Mouse (Mus musculus) MEL (cell line): ENCODE results near the gene Dao. TPM values are rescaled to one million over a fixed set of nuclear protein-coding genes. Genes with fewer than 3 reads are reported as not detected.

ENCODE experiments used
- DNase-seq: peaks from one replicate; pipeline ENCODE4 v3.0.0; 2011; ENCODE audit warnings: low read depth, low spot score
- H3K27ac ChIP-seq: 2 replicates; pipeline ENCODE4 v1.5.1; 2012; ENCODE audit warnings: low read depth, mild to moderate bottlenecking, control low read depth, low read length, moderate library complexity; ENCODE audit not compliant: control insufficient read depth
- H3K27me3 ChIP-seq, 2 experiments: fragments of 150-350 bp in 1 of 2; sonication (generic) in 1 of 2; 2 replicates each; pipeline ENCODE4 v1.6.1; 2012; ENCODE audit warnings: low read length in 2 of 2, mild to moderate bottlenecking in 2 of 2, improper control_type of control experiment in 1 of 2, moderate library complexity in 1 of 2; ENCODE audit not compliant: insufficient read depth in 2 of 2, control insufficient read depth in 1 of 2
- H3K36me3 ChIP-seq, 2 experiments: 2 replicates each; pipeline ENCODE4 v1.6.1; 2012 to 2014; ENCODE audit warnings: low read length in 2 of 2, improper control_type of control experiment in 1 of 2, inconsistent platforms in 1 of 2, mild to moderate bottlenecking in 1 of 2; ENCODE audit not compliant: insufficient read depth in 2 of 2, control insufficient read depth in 1 of 2
- H3K4me1 ChIP-seq, 2 experiments: fragments of 150-350 bp in 1 of 2; sonication (generic) in 1 of 2; 2 replicates each; pipeline ENCODE4 v1.6.1; 2012; ENCODE audit warnings: low read length in 2 of 2, improper control_type of control experiment in 1 of 2, mild to moderate bottlenecking in 1 of 2; ENCODE audit not compliant: insufficient read depth in 2 of 2, control insufficient read depth in 1 of 2
- H3K4me3 ChIP-seq, 2 experiments: fragments of 150-350 bp in 1 of 2; sonication (generic) in 1 of 2; 2 replicates each; pipeline ENCODE4 v1.5.1; 2012; ENCODE audit warnings: low read depth in 2 of 2, low read length in 2 of 2, mild to moderate bottlenecking in 2 of 2, moderate library complexity in 2 of 2, control low read depth in 1 of 2, improper control_type of control experiment in 1 of 2; ENCODE audit not compliant: control insufficient read depth in 1 of 2, insufficient read depth in 1 of 2
- H3K79me2 ChIP-seq: 2 replicates; pipeline ENCODE4 v1.6.1; 2012; ENCODE audit warnings: mild to moderate bottlenecking, low read length, moderate library complexity; ENCODE audit not compliant: control insufficient read depth, poor library complexity, insufficient read depth
- H3K9ac ChIP-seq: 2 replicates; pipeline ENCODE4 v1.6.1; 2012; ENCODE audit warnings: low read depth, mild to moderate bottlenecking, control low read depth, low read length, moderate library complexity; ENCODE audit not compliant: control insufficient read depth, poor library complexity, severe bottlenecking
- H3K9me3 ChIP-seq: fragments of 150-350 bp; sonication (generic); replicated peaks from 2 replicates; pipeline ENCODE4 v1.6.1; 2012; ENCODE audit warnings: mild to moderate bottlenecking, low read length, improper control_type of control experiment, moderate library complexity; ENCODE audit not compliant: insufficient read depth
- CHD2 ChIP-seq: IDR thresholded peaks from 2 replicates; pipeline ENCODE4 v1.6.1; 2011; ENCODE audit warnings: low read length, improper control_type of control experiment
- E2F4 ChIP-seq: IDR thresholded peaks from 2 replicates; pipeline ENCODE4 v1.6.1; 2011; ENCODE audit warnings: low read depth, low read length, improper control_type of control experiment, borderline replicate concordance
- ELF1 ChIP-seq: IDR thresholded peaks from 2 replicates; pipeline ENCODE4 v1.6.1; 2014; ENCODE audit warnings: low read depth, mild to moderate bottlenecking, inconsistent platforms, low read length, improper control_type of control experiment, moderate library complexity
- EP300 ChIP-seq, 2 experiments: IDR thresholded peaks; 2 replicates each; pipeline ENCODE4 v1.6.1; 2011; ENCODE audit warnings: improper control_type of control experiment in 2 of 2, low read length in 2 of 2, low read depth in 1 of 2, mild to moderate bottlenecking in 1 of 2
- ETS1 ChIP-seq: IDR thresholded peaks from 2 replicates; pipeline ENCODE4 v1.6.1; 2012; ENCODE audit warnings: low read depth, mild to moderate bottlenecking, inconsistent platforms, low read length, improper control_type of control experiment, moderate library complexity
- GABPA ChIP-seq: IDR thresholded peaks from 2 replicates; pipeline ENCODE4 v1.6.1; 2012; ENCODE audit warnings: low read depth, mild to moderate bottlenecking, inconsistent platforms, low read length, improper control_type of control experiment, moderate library complexity
- GATA1 ChIP-seq: IDR thresholded peaks from 2 replicates; pipeline ENCODE4 v1.6.1; 2011; ENCODE audit warnings: low read depth, low read length, improper control_type of control experiment
- JUND ChIP-seq: IDR thresholded peaks from 2 replicates; pipeline ENCODE4 v1.6.1; 2011; ENCODE audit warnings: low read depth, mild to moderate bottlenecking, improper control_type of control experiment, low read length
- KAT2A ChIP-seq: conservative IDR thresholded peaks from 2 replicates; pipeline ENCODE4 v1.6.1; 2012; ENCODE audit warnings: low read depth, low read length, improper control_type of control experiment, inconsistent platforms
- MAFK ChIP-seq: IDR thresholded peaks from 2 replicates; pipeline ENCODE4 v1.6.1; 2011; ENCODE audit warnings: low read depth, mild to moderate bottlenecking, low read length, improper control_type of control experiment, borderline replicate concordance
- MAZ ChIP-seq: IDR thresholded peaks from 2 replicates; pipeline ENCODE4 v1.6.1; 2012; ENCODE audit warnings: low read depth, mild to moderate bottlenecking, inconsistent platforms, low read length, improper control_type of control experiment
- MEF2A ChIP-seq: IDR thresholded peaks from 2 replicates; pipeline ENCODE4 v1.6.1; 2014; ENCODE audit warnings: low read depth, mild to moderate bottlenecking, inconsistent platforms, low read length, improper control_type of control experiment; ENCODE audit not compliant: poor library complexity, insufficient replicate concordance, severe bottlenecking; ENCODE audit errors: extremely low read depth
- NRF1 ChIP-seq: IDR thresholded peaks from 2 replicates; pipeline ENCODE4 v1.6.1; 2014; ENCODE audit warnings: low read depth, mild to moderate bottlenecking, inconsistent platforms, low read length, improper control_type of control experiment, moderate library complexity; ENCODE audit not compliant: poor library complexity, insufficient read depth, severe bottlenecking
- RCOR1 ChIP-seq: IDR thresholded peaks from 2 replicates; pipeline ENCODE4 v1.6.1; 2012; ENCODE audit warnings: low read depth, mild to moderate bottlenecking, inconsistent platforms, low read length, improper control_type of control experiment
- SIN3A ChIP-seq: IDR thresholded peaks from 2 replicates; pipeline ENCODE4 v1.6.1; 2012; ENCODE audit warnings: low read length, improper control_type of control experiment, inconsistent platforms
- TCF12 ChIP-seq: IDR thresholded peaks from 2 replicates; pipeline ENCODE4 v1.6.1; 2014; ENCODE audit warnings: low read depth, mild to moderate bottlenecking, inconsistent platforms, low read length, improper control_type of control experiment, moderate library complexity
- UBTF ChIP-seq: IDR thresholded peaks from 2 replicates; pipeline ENCODE4 v1.6.1; 2012; ENCODE audit warnings: low read depth, mild to moderate bottlenecking, inconsistent platforms, low read length, improper control_type of control experiment, moderate library complexity, borderline replicate concordance; ENCODE audit not compliant: insufficient read depth
- USF1 ChIP-seq: IDR thresholded peaks from 2 replicates; pipeline ENCODE4 v1.6.1; 2014; ENCODE audit warnings: low read depth, mild to moderate bottlenecking, inconsistent platforms, low read length, improper control_type of control experiment, moderate library complexity
- USF2 ChIP-seq, 2 experiments: IDR thresholded peaks; 2 replicates each; pipeline ENCODE4 v1.6.1; 2011 to 2012; ENCODE audit warnings: improper control_type of control experiment in 2 of 2, low read length in 2 of 2, borderline replicate concordance in 1 of 2, inconsistent platforms in 1 of 2, low read depth in 1 of 2, mild to moderate bottlenecking in 1 of 2; ENCODE audit not compliant: insufficient read depth in 1 of 2
- ZKSCAN1 ChIP-seq: IDR thresholded peaks from 2 replicates; pipeline ENCODE4 v1.6.1; 2012; ENCODE audit warnings: low read depth, mild to moderate bottlenecking, inconsistent platforms, low read length, improper control_type of control experiment, moderate library complexity
- ZNF384 ChIP-seq: IDR thresholded peaks from 2 replicates; pipeline ENCODE4 v1.6.1; 2012; ENCODE audit warnings: low read depth, mild to moderate bottlenecking, inconsistent platforms, low read length, improper control_type of control experiment
- polyA plus RNA-seq, 2 experiments: library from polyadenylated mRNA; stranded (reverse) in 1 of 2; unstranded in 1 of 2; fragments of >175 nt in 1 of 2; fragments of >200 nt in 1 of 2; gene quantifications; 2 replicates each; pipeline versions ENCODE4 v1.2.1 to v1.2.4; 2012; ENCODE audit warnings: low replicate concordance in 2 of 2, low read depth in 1 of 2; ENCODE audit not compliant: insufficient read length in 2 of 2, insufficient read depth in 1 of 2, missing spikeins in 1 of 2
- total RNA-seq: library from RNA; depleted of rRNA; stranded (reverse); fragments of 300-350 nt; gene quantifications from 2 replicates; pipeline ENCODE4 v1.2.3, GENCODE M21; 2012

Gene Dao
- total and polyA plus RNA-seq, 3 experiments: 0.04 TPM; not detected in 2

DNA sequence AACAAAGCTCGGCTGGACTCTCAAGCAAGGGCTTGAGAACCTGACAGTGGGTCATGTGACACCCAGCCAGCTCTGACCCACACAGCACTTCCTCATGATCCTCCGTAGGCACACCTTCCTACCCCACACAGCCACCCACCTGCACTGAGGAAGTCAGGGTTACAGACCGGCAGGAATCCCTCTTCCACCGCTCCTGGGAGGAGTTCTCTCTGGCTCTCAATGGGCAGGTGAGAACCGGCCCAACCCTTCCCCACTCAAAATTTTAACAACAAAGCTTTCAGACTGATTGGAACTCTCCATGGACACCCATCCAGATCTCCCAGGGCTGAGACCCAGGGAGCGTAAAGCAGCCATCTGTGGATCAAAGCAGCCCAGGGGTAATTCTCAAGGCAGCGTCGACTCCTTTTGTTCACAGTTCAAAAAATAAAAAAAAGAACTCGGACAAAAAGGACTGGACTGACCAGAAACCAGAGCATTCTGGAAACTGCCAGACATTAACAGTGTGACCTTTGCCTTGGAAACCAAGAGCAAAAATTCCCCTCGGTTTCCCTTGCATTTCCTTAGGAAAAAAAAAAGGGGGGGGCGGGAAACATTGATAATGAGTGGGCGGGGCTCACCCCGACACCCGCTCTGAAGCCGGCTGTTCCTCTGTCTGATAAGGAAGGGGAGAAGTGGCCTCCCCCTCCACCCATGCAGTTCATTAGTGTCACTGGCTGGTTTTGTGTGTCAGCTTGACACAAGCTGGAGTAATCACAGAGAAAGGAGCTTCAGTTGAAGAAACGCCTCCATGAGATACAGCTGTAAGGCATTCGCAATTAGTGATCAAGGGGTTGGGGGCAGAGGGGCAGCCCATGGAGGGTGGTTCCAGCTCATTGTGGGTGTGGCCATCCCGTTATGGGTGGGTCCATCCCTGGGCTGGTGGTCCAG, 30.7 kb upstream of the Dao start:
- Histone ChIP-seq H3K9ac (peak overlapping the region; percentile 40), H3K27me3 (no peaks in the 10 kb centered on the region), H3K9me3 (no peaks in the 10 kb centered on the region), H3K79me2 (no peaks in the 10 kb centered on the region), H3K4me1 (peaks cover 5 to 23% of the 10 kb centered on the region in 2 experiments), H3K27ac (peak overlapping the region; percentile 60), H3K36me3 (peaks cover 0 to 13% of the 10 kb centered on the region in 2 experiments; a peak in 2 of 4 replicates), H3K4me3 (peak overlapping the region; percentile 8 to 25; a peak in 3 of 4 replicates)
- DNase-seq: peak; percentile 84
- TF ChIP-seq MAFK (no peak), NRF1 (no peak), MEF2A (no peak), JUND (no peak), KAT2A (no peak), GATA1 (peak; percentile 85), ELF1 (no peak), USF2 (IDR thresholded peaks at IDR 0.05; ENCODE audit: borderline replicate concordance in 1 of 2, insufficient read depth in 1 of 2, low read depth in 1 of 2, low read length in 2 of 2) (peak in 1 of 2 experiments; percentile 36; a peak in 1 of 4 replicates), TCF12 (peak; percentile 26; the same call in 1 of the 2 replicates), ZKSCAN1 (no peak), CHD2 (no peak), E2F4 (no peak), GABPA (no peak), USF1 (peak; percentile 87), EP300 (IDR thresholded peaks at IDR 0.05; ENCODE audit: low read depth in 1 of 2, low read length in 2 of 2) (peak; percentile 45 to 70; a peak in 2 of 4 replicates), SIN3A (peak; percentile 82), MAZ (peak; percentile 61; the same call in 1 of the 2 replicates), ZNF384 (peak; percentile 86), ETS1 (peak; percentile 81), RCOR1 (0 out of 2 replicates have a peak, but pooled peaks have one; percentile 7), UBTF (no peak)
